Mouse (Mus musculus): ENCODE data around the gene Cd22. TPM values are rescaled to one million over a fixed set of nuclear protein-coding genes. Genes with fewer than 3 reads are reported as not detected.
"Not testable (repeated sequence)": the region's sequence is repeated elsewhere in the genome, so short reads cannot be mapped to it uniquely, and the experiment has no call there.

Cd22 gene
- polyA plus RNA-seq, 2 experiments from 2014 or later, result 4.5 to 9.3 TPM

- no peak for ATAC-seq
Observed at GRCm38 (mm10) chr7:30861464-30861863, 18.7 kb downstream of the Cd22 start, which contains the start of gene Ffar1. Gene Ffar1, minus strand, starts transcription at chr7:30861564.

GRCm38 (mm10) chr7:30859635-30860402 is 20.3 kb downstream of the Cd22 start:
- ATAC-seq, result peak; percentile 49

GRCm38 (mm10) chr7:30859290-30859634 is 20.9 kb downstream of the Cd22 start:
- ATAC-seq, result no peak

- ATAC-seq, result no peak
Observed at GRCm38 (mm10) chr7:30857746-30858145, 22.4 kb downstream of the Cd22 start.

GRCm38 (mm10) chr7:30856078-30856477 is 24.1 kb downstream of the Cd22 start, which contains the start of gene Ffar3:
Gene Ffar3, minus strand, starts transcription at chr7:30856178.
- ATAC-seq, result no peak

- ATAC-seq, result no peak
Observed at GRCm38 (mm10) chr7:30851421-30851820, 28.7 kb downstream of the Cd22 start.

GRCm38 (mm10) chr7:30847934-30848333 is 32.2 kb downstream of the Cd22 start:
- ATAC-seq, result no peak

- ATAC-seq, result no peak
Observed at GRCm38 (mm10) chr7:30847386-30847785, 32.8 kb downstream of the Cd22 start.

- ATAC-seq, result no peak
Observed at GRCm38 (mm10) chr7:30846505-30847053, 33.6 kb downstream of the Cd22 start.

GRCm38 (mm10) chr7:30844676-30845297 is 35.4 kb downstream of the Cd22 start:
- no peak for ATAC-seq

GRCm38 (mm10) chr7:30842092-30842491 is 38.0 kb downstream of the Cd22 start:
- ATAC-seq, result no peak

GRCm38 (mm10) chr7:30841379-30841778 is 38.8 kb downstream of the Cd22 start:
- ATAC-seq, result no peak

GRCm38 (mm10) chr7:30840306-30840705 is 39.8 kb downstream of the Cd22 start:
- no peak for ATAC-seq

- no peak for ATAC-seq
Observed at GRCm38 (mm10) chr7:30837277-30837676, 42.9 kb downstream of the Cd22 start.

- not testable (repeated sequence) for ATAC-seq
Observed at GRCm38 (mm10) chr7:30832684-30833083, 47.5 kb downstream of the Cd22 start.

- ATAC-seq, result no peak
Observed at GRCm38 (mm10) chr7:30832261-30832660, 47.9 kb downstream of the Cd22 start.

GRCm38 (mm10) chr7:30829428-30829827 is 50.7 kb downstream of the Cd22 start:
- ATAC-seq, result no peak

GRCm38 (mm10) chr7:30828871-30829270 is 51.3 kb downstream of the Cd22 start:
- ATAC-seq, result not testable (repeated sequence)

GRCm38 (mm10) chr7:30826660-30827059 is 53.5 kb downstream of the Cd22 start:
- ATAC-seq, result no peak

- no peak for ATAC-seq
Observed at GRCm38 (mm10) chr7:30824306-30824705, 55.8 kb downstream of the Cd22 start.

- no peak for ATAC-seq
Observed at GRCm38 (mm10) chr7:30823675-30824074, 56.5 kb downstream of the Cd22 start, which contains the start of gene Ffar2. Gene Ffar2, minus strand, starts transcription at chr7:30823775.

GRCm38 (mm10) chr7:30821532-30821931 is 58.6 kb downstream of the Cd22 start:
- ATAC-seq, result no peak

- no peak for ATAC-seq
Observed at GRCm38 (mm10) chr7:30820854-30821445, 59.2 kb downstream of the Cd22 start.

Data from activated CD4-positive, CD25-positive, alpha-beta regulatory T cell, adult 4 months (primary cell).